Mouse (Mus musculus) megakaryocyte, adult 5-6 weeks (primary cell): ENCODE data around the gene Gm20824. TPM values are rescaled to one million over a fixed set of nuclear protein-coding genes. Genes with fewer than 3 reads are reported as not detected.
"Not testable (repeated sequence)": the region's sequence is repeated elsewhere in the genome, so short reads cannot be mapped to it uniquely, and the experiment has no call there.

ENCODE experiments used
- ATAC-seq: 2 replicates; pipeline ENCODE4 v1.8.0; 2016; ENCODE audit warnings: mild to moderate bottlenecking, inconsistent platforms; ENCODE audit not compliant: poor library complexity, severe bottlenecking
- total RNA-seq, 2 experiments: library from RNA; stranded (forward) in 1 of 2; stranded (reverse) in 1 of 2; fragments of 153-499, 151-499 nt in 1 of 2; fragments of 221-1000, 200-1000 nt in 1 of 2; gene quantifications; 2 replicates each; pipeline versions ENCODE4 v1.2.3 to v1.2.4; 2015 to 2017

Gm20824 gene
- total RNA-seq (2015) = not detected in 2 replicates
- total RNA-seq (2017) = not detected in 2 replicates

DNA sequence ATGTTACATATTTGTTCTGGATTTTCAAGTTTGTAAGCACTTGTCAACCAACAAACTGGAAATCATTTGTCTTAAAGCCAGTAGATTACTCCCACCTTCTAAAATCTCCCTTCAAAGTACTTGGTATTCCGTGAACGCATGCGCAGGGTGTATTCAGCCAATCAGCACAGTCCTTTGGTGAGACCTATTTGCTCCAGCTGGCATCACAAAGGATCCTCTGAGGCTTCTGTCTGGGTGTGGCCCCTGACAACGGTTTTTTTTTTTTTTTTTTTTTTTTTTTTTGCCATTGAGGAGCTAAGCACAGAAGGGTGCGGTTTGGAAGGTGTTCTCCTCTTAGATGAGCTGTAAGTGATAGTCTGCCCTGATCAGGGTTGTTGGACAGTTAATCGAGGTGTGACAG lies at the start of gene Gm20824:
Gm20824 (plus strand) TSS at position 301 of the 400 bp plus-strand sequence.
- not testable (repeated sequence) for ATAC-seq

Other genes starting within 250 kb of the Gm20824 start
- gene Gm20825, start 186.4 kb upstream of the Gm20824 start, total RNA-seq (2015) = not detected in 2 replicates
- gene Gm20825, start 186.4 kb upstream of the Gm20824 start, total RNA-seq (2017) = not detected in 2 replicates